Mouse (Mus musculus) T-cell, adult 2 months (primary cell): ENCODE data around the gene Tgfbr3l.

ENCODE experiments used
- DNase-seq: peaks from one replicate; pipeline ENCODE4 v3.0.0; 2022; ENCODE audit warnings: low spot score

Gene Tgfbr3l

GRCm38 (mm10) chr8:4247951-4248540, at the start of gene Tgfbr3l:
Gene Tgfbr3l, plus strand, starts transcription at chr8:4248214.
- DNase-seq = no peak

DNA sequence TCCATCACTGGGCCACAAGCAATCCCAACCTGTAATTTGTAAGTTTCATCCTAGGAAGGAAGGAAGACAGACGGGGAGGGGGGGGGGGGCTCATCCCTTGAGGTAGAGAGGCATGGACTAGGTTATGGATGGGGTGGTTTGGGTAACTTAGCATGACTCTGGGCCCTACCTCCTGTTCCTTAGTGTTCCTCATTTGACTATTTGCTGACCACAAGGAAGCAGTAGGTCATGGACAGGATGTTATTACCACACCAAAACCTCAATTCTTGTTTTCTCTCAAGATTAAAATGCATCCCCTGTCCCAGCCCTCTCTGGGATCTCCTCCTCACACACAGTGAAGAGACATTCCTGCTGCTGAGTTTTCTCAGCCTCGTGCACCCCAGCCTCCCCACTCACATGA, 46.7 kb upstream of the Tgfbr3l start:
- no peak for DNase-seq

DNA sequence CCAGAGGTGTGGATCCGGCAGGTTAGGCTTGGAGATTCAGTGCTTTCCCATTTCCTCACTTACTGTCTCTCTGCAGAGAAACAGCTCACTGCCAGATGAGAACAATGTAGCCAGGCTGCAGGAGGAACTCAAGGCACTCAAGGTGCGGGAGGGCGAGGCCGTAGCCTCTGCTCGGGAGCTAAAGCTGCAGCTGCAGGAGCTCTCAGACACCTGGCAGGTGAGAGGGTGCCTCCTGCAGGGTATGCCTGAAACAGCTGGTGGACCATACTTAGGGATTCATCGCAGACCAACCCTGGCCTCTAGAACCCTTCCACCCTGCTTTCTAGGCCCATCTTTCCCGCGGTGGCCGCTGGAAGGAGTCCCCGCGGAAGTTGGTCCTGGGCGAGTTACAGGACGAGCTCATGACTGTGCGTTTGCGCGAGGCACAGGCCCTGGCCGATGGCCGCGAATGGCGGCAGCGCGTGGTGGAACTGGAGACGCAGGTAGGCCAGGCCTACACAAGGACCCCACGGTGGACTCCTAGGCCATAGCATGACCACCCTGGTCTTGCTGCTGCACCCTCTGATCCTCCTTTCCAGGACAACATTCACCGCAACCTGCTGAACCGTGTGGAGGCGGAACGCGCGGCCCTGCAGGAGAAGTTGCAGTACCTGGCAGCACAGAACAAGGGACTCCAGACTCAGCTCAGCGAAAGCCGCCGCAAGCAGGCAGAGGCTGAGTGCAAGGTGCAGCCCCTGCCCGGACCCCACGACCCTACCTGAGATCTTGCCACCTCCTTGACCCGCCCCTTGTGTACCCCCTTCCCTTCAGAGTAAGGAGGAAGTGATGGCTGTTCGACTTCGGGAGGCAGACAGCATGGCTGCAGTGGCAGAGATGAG, 42.5 kb upstream of the Tgfbr3l start:
- no peak for DNase-seq

- DNase-seq = no peak
Measured at GRCm38 (mm10) chr8:4206182-4207015, 41.6 kb upstream of the Tgfbr3l start.

- DNase-seq = no peak
Measured at GRCm38 (mm10) chr8:4207016-4207350, 41.0 kb upstream of the Tgfbr3l start.

- no peak for DNase-seq
Measured at GRCm38 (mm10) chr8:4211097-4211496, 36.9 kb upstream of the Tgfbr3l start.

DNA sequence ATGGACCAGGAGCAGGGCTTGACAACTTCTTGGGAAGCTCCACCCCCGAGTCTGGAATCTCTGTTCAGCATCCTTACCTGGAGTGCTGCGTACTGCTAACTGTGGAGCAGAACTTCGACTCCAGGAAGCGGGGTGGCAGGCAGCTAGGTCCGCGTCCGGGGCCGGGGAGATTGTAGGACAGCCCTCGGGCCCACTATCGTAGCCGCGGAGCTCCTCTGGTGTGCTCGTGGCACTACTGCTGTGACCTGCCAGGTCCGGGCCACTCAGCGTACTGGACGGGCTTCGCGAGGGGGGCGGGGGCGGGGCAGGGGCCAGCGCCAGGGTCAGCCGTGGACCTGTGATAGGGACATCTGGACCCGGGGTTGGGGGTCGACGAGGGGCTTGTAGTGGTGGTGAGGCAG, 35.2 kb upstream of the Tgfbr3l start:
- peak; percentile 12 for DNase-seq

DNA sequence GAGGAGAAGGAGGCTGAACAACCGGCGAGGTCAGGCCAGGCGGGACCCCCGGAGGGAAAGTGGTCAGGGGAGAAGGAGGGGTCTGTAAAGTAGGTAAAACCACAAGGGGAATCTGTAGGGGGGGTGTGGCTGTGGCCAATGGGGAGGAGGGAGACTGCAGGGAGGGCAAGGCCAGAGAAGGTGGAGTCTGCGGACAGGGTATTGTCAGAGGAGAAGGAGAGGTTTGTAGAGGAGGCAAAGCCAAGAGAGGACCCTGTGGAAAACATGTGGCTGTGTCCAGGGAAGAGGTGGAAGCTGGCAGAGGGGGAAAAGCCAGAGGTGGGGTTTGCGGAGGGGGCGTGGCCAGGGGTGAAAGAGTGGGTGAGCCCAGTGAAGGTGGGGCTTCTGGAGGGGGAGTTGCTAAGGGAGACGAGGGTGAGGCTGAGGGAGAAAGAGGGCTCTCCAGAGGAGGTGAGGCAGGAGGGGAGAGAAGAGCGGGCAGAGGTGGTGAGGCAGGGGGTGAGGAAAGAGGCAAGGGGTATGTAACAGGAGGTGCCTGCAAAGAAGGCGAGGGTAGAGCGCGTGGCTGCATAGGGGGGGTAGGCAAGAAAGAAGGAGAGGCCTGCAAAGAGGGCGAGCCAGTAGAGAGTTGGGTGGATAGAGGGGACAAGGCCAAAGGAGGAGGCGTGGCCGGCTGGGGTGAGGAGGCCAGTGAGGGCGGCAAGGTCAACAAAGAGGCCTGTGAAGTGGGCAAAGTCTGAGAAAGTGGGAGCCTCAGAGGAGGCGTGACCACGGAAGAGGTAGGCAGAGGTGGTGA, 34.6 kb upstream of the Tgfbr3l start:
- DNase-seq = peak; percentile 38

GRCm38 (mm10) chr8:4214006-4214980, 33.7 kb upstream of the Tgfbr3l start:
- DNase-seq = peak; percentile 73

DNA sequence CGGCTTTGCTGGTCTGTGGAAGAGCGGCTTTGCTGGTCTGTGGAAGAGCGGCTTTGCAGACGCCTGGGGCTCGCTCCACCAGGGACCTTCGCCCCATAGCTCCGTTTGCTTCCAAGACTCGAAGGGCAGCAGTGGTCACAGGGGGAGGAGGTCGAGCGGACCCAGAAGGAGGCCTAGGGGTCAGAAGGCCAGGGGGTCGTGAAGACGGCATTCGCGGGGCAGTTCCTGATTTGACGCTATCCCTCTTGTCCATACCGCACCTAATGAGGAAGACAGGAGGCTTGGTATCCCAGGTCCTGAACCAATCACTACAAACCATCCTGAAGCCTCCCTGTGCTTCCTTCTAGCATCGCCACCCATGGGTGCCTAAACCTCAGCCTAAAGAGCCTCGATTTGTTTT, 31.7 kb upstream of the Tgfbr3l start:
- DNase-seq = no peak

DNA sequence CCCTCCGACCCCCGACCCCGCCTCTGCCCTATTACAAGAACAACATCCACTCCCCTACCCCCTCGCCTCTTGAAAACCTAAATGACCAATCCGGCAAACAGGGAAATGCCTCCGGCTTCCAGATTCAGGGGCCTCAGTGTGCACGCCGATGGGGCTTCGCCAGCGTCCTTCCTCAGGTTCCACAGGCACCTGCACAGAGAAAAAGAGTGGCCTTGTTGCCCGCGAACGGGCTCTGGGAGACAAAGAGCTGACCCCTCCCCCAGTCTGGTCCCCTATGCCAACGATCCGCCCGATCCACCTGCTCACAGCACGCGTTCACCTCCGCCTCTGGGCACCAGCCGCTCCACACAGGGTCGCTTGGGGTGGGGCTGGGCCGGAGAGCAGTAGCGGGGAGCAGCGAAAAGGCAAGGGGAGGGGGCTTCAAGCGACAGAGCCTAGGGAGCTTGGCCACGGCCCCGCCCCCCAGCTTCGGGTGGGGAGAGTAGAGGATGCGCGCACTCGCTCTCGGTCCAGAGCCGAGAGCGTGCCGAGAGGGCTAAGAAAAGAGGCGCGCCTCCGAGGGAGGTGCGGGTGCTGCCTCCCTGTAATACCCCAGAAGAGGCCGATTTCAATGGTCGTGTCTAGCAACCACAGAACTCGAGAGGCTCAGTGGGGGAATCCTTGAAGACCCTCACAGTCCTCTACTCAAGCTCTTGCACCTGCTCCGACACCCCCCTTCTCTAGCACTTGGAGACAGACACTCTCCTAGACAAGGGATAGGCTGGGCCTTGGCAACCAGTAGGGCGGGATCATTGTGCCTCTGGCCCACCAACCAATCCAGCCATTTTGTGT, 31.0 kb upstream of the Tgfbr3l start, which contains the start of gene Prr36:
Prr36 (minus strand) TSS at position 669 of the 831 bp plus-strand sequence.
- DNase-seq = no peak

DNA sequence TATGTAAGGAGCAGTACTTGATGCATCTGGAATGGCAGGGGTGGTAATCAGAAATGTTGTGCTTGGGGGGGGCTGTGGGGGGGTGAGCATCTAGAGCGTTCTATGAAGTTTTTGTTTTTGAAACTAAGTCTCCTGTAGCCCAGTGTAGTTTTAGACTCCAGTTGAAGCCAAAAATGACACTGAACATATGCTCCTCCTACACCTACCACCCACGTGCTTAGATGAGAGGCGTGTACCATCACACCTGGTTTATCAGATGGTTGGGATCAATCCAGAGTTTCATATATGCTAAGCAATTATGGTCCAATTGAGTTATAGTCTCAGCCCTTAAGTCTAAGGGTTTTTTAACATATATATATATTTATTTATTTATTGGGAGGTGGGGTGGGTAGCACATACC, 28.4 kb upstream of the Tgfbr3l start:
- DNase-seq = no peak

DNA sequence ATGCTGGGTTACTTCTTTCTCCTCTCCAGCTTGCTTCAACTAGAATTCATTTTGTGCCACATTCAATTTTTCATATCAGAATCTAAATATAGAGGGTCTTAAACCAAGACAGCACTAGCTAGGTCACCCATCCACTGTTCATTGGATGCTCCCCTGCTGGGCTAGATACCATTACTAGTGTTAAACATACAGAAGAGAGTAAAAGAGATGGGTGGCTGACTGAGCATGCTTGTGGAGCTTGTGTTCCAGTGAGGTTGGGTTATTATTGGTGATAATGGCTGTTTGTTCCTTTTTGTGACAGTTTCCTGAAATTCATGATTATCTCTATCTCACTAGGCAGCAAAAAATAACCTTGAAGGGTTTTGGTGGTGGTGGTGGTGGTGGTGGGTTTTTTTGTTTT, 26.0 kb upstream of the Tgfbr3l start:
- no peak for DNase-seq

- DNase-seq = no peak
Measured at GRCm38 (mm10) chr8:4226323-4226722, 21.7 kb upstream of the Tgfbr3l start.

GRCm38 (mm10) chr8:4226739-4227347, 21.2 kb upstream of the Tgfbr3l start, which contains the start of gene Lrrc8e:
Gene Lrrc8e, plus strand, starts transcription at chr8:4226827.
- DNase-seq = no peak

DNA sequence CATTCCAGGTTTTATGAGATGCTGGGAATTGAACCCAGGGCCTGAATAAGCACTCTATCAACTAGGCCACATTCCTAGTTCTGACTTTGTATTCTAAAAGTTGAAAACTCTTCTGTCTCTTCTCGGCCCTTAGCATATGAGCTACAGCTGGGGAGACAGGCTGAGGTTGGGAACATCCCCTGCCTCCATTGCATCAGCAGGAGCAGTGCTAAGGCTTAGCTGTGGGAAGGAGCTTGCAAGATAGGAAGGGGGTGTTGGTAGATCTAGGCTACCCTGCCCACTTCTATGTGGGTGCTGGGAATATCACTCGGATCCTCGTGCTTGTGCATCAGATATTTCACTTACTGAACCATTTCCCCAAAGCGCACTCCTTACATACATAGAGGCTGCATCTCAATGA, 20.1 kb upstream of the Tgfbr3l start:
- DNase-seq = no peak

GRCm38 (mm10) chr8:4229784-4230183, 18.2 kb upstream of the Tgfbr3l start:
- DNase-seq = no peak

- DNase-seq = no peak
Measured at GRCm38 (mm10) chr8:4230612-4231351, 17.2 kb upstream of the Tgfbr3l start.
